Mouse (Mus musculus) hindbrain, embryonic 12.5 days (tissue): ENCODE measurements at regions not wholly inside any gene's neighbourhood (a gene's known extent, or its start where the extent isn't known, plus 50 kb on each side); places are given as distances from the start of the nearest gene placed in this dataset.

Experiments used
- ATAC-seq: fragments of 200-750 bp; cut with Nextera tagmentation; 2 replicates; pipeline ENCODE4 v1.8.0; 2017; ENCODE audit warnings: moderate TSS enrichment; ENCODE audit not compliant: low FRiP score
- H3K27ac ChIP-seq: fragments of 300-500 bp; sonication (generic); 2 replicates; pipeline ENCODE4 v1.5.1; 2016; ENCODE audit warnings: mild to moderate bottlenecking
- H3K27me3 ChIP-seq: fragments of 300-500 bp; sonication (generic); 2 replicates; pipeline ENCODE4 v1.6.1; 2016; ENCODE audit warnings: mild to moderate bottlenecking
- H3K36me3 ChIP-seq: fragments of 300-500 bp; sonication (generic); 2 replicates; pipeline ENCODE4 v1.6.1; 2016; ENCODE audit warnings: mild to moderate bottlenecking
- H3K4me1 ChIP-seq: fragments of 300-500 bp; sonication (generic); 2 replicates; pipeline ENCODE4 v1.6.1; 2016
- H3K4me2 ChIP-seq: fragments of 300-500 bp; sonication (generic); replicated peaks from 2 replicates; pipeline ENCODE4 v1.6.1; 2016; ENCODE audit warnings: mild to moderate bottlenecking
- H3K4me3 ChIP-seq: fragments of 300-500 bp; sonication (generic); 2 replicates; pipeline ENCODE4 v1.5.1; 2016; ENCODE audit warnings: mild to moderate bottlenecking
- H3K9ac ChIP-seq: fragments of 300-500 bp; sonication (generic); 2 replicates; pipeline ENCODE4 v1.6.1; 2016; ENCODE audit warnings: mild to moderate bottlenecking, moderate library complexity
- H3K9me3 ChIP-seq: fragments of 300-500 bp; sonication (generic); replicated peaks from 2 replicates; pipeline ENCODE4 v1.6.1; 2016; ENCODE audit warnings: mild to moderate bottlenecking
- WGBS: fragments of 180-500 bp; shearing (Covaris S2); methylation state at CpG from one replicate; pipeline ENCODE4 v1.1.7; 2016; 5-methylcytosine and 5-hydroxymethylcytosine counted together

DNA sequence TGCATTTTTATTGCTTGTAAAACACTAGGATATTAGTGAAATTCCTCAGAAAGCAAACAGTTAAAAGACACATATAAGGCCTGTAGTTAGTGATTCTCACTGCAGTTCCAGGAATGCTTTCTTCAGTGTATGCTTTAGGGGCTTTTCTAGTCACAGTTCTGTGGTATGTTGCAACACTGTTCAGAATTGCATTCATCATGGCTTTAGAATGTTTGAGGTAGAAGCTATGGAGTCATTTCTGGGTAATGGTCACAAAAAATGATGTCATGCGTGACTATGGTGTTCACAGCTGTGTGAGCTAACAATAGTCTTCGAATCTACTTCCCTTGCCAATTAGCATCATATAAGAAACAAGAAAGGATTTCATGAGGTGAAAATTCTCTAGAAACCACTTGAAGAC, 69.0 kb upstream of the Nrxn1 start:
- WGBS: 62% methylated on average over 2 of the region's 2 CpGs
- H3K9me3 ChIP-seq: no peaks in the 10 kb centered on the region
- H3K4me1 ChIP-seq: no peaks in the 10 kb centered on the region
- ATAC-seq: no peak
- H3K36me3 ChIP-seq: no peaks in the 10 kb centered on the region
- no peaks in the 10 kb centered on the region for H3K27me3 ChIP-seq
- no peak overlapping the region for H3K4me2 ChIP-seq
- no peak overlapping the region for H3K9ac ChIP-seq
- no peak overlapping the region for H3K27ac ChIP-seq
- H3K4me3 ChIP-seq: no peak overlapping the region
